Mouse (Mus musculus) liver, postnatal 0 days (tissue): ENCODE data around the gene Ppm1a.

ENCODE experiments used
- CTCF ChIP-seq: sonication (generic); IDR thresholded peaks from 2 replicates; pipeline ENCODE4 v1.5.1; 2016; ENCODE audit warnings: antibody characterized with exemption, low read depth
- EP300 ChIP-seq: IDR thresholded peaks from 2 replicates; pipeline ENCODE4 v1.6.1; 2016; ENCODE audit warnings: antibody characterized with exemption, low read depth, mild to moderate bottlenecking

DNA sequence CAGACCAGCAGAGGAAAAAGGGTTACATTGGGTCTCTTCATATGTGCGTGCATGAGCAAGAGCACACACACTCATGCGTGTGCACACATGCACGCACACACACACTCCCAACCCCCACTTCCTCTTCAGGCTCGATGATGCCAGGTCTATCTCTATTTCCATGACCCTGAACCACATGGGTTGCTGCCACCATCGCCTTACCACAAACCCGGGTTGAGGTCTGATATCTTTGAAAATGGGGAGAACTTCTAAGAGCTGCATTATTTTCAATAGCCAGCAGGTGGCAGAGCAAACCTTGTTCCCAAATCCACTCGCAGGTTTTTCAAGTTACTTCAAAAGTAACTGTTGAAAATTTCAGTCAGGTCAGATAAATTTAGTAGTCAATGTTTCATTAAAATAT, 90.5 kb downstream of the Ppm1a start:
- TF ChIP-seq CTCF (peak; percentile 72), EP300 (no peak)
